Mouse (Mus musculus): ENCODE results near the gene Rhov. TPM values are rescaled to one million over a fixed set of nuclear protein-coding genes. Genes with fewer than 3 reads are reported as not detected.

Gene Rhov
- polyA plus RNA-seq, 1 experiment from 2014 or later: 0.16 TPM

- Histone ChIP-seq H3K4me2 (peak overlapping the region; percentile 78), H3K4me3 (replicated peaks) (peak overlapping the region; percentile 48), H3K9me3 (replicated peaks) (no peaks in the 10 kb centered on the region), H3K4me1 (replicated peaks) (peaks cover 75% of the 10 kb centered on the region), H3K9ac (peak overlapping the region; percentile 61), H3K27me3 (no peaks in the 10 kb centered on the region), H3K36me3 (peaks cover 29% of the 10 kb centered on the region), H3K27ac (peak overlapping the region; percentile 76)
- peak; percentile 2; the same call in 1 of the 2 replicates for ATAC-seq (ENCODE audit: low read depth)
- DNase-seq: no peak
- WGBS (ENCODE audit: insufficient replicate concordance): 17% methylated on average over 7 of the region's 7 CpGs
Observed at GRCm38 (mm10) chr2:119300819-119301493, 29.9 kb upstream of the Rhov start.

- peaks cover 68% of the 10 kb centered on the region for H3K4me1 ChIP-seq (replicated peaks)
- ATAC-seq (ENCODE audit: low read depth) (peak; percentile 89), DNase-seq (peak; percentile 81)
- peak overlapping the region; percentile 78 for H3K4me2 ChIP-seq
- peaks cover 34% of the 10 kb centered on the region for H3K36me3 ChIP-seq
- WGBS (ENCODE audit: insufficient replicate concordance): 0% methylated on average over 15 of the region's 15 CpGs
- no peaks in the 10 kb centered on the region for H3K27me3 ChIP-seq
- H3K9me3 ChIP-seq (replicated peaks): no peaks in the 10 kb centered on the region
- H3K27ac ChIP-seq: peak overlapping the region; percentile 76
- H3K4me3 ChIP-seq (replicated peaks): peak overlapping the region; percentile 48
- peak overlapping the region; percentile 61 for H3K9ac ChIP-seq
Observed at GRCm38 (mm10) chr2:119299981-119300818, 29.1 kb upstream of the Rhov start.

- no peak overlapping the region for H3K27ac ChIP-seq
- DNase-seq (no peak), ATAC-seq (ENCODE audit: low read depth) (no peak)
- no peaks in the 10 kb centered on the region for H3K9me3 ChIP-seq (replicated peaks)
- peaks cover 47% of the 10 kb centered on the region for H3K36me3 ChIP-seq
- H3K9ac ChIP-seq: peak overlapping the region; percentile 22; the same call in 1 of the 2 replicates
- 76% methylated on average over 2 of the region's 2 CpGs for WGBS (ENCODE audit: insufficient replicate concordance)
- H3K4me3 ChIP-seq (replicated peaks): no peak overlapping the region
- no peaks in the 10 kb centered on the region for H3K27me3 ChIP-seq
- H3K4me1 ChIP-seq (replicated peaks): peaks cover 54% of the 10 kb centered on the region
- no peak overlapping the region for H3K4me2 ChIP-seq
Observed at GRCm38 (mm10) chr2:119298839-119299238, 27.8 kb upstream of the Rhov start.

GRCm38 (mm10) chr2:119298330-119298729 is 27.3 kb upstream of the Rhov start:
- Histone ChIP-seq H3K27ac (no peak overlapping the region), H3K9me3 (replicated peaks) (no peaks in the 10 kb centered on the region), H3K4me1 (replicated peaks) (peaks cover 49% of the 10 kb centered on the region), H3K4me3 (replicated peaks) (no peak overlapping the region), H3K9ac (no peak overlapping the region; the same call in 1 of the 2 replicates), H3K27me3 (no peaks in the 10 kb centered on the region), H3K4me2 (no peak overlapping the region), H3K36me3 (peaks cover 52% of the 10 kb centered on the region)
- DNase-seq (peak; percentile 49), ATAC-seq (ENCODE audit: low read depth) (no peak)
- 33% methylated on average over 5 of the region's 5 CpGs for WGBS (ENCODE audit: insufficient replicate concordance)

DNA sequence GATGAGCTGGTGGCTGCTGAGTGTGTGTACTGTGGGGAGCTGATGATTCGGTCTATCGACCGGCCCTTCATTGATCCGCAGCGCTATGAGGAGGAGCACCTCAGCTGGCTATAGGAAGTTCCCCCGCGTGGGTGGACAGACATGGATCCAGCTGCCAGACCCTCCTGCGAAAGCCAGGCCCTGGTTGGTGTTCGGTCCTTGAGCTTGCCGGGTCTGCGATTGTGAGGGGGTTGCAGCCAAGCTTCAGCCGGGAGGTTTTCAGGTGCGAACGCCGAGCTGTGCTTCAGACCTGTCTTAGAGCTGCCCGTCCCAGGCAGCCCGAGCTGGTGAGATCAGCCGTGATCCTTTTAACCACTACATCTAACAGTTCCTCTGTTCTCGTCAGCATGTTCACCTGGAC is 26.4 kb upstream of the Rhov start:
- Histone ChIP-seq H3K9ac (no peak overlapping the region), H3K4me3 (replicated peaks) (no peak overlapping the region), H3K27me3 (no peaks in the 10 kb centered on the region), H3K27ac (no peak overlapping the region), H3K4me1 (replicated peaks) (peaks cover 41% of the 10 kb centered on the region), H3K4me2 (no peak overlapping the region), H3K36me3 (peaks cover 60% of the 10 kb centered on the region), H3K9me3 (replicated peaks) (no peaks in the 10 kb centered on the region)
- ATAC-seq (ENCODE audit: low read depth) (no peak), DNase-seq (no peak)
- WGBS (ENCODE audit: insufficient replicate concordance): 85% methylated on average over 19 of the region's 19 CpGs

DNA sequence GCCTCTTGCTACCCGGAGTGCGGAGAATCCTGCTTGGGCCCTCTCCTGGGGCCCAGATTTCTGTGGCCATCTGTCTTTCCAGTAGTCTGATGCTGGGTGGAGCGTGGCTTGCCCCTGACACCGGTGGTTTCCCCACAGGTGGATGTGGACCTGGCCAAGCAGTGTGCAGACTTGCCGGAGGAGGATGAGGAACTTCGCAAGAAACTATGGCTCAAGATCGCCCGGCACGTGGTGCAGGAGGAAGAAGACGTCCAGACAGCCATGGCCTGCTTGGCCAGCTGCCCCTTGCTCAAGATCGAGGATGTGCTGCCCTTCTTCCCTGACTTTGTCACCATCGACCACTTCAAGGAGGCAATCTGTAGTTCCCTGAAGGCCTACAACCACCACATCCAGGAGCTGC is 25.7 kb upstream of the Rhov start:
- H3K4me3 ChIP-seq (replicated peaks): no peak overlapping the region
- no peaks in the 10 kb centered on the region for H3K27me3 ChIP-seq
- H3K4me1 ChIP-seq (replicated peaks): peaks cover 33% of the 10 kb centered on the region
- no peak overlapping the region for H3K27ac ChIP-seq
- WGBS (ENCODE audit: insufficient replicate concordance): 84% methylated on average over 12 of the region's 12 CpGs
- no peaks in the 10 kb centered on the region for H3K9me3 ChIP-seq (replicated peaks)
- ATAC-seq (ENCODE audit: low read depth) (no peak), DNase-seq (no peak)
- H3K36me3 ChIP-seq: peaks cover 68% of the 10 kb centered on the region
- no peak overlapping the region for H3K9ac ChIP-seq
- no peak overlapping the region for H3K4me2 ChIP-seq

DNA sequence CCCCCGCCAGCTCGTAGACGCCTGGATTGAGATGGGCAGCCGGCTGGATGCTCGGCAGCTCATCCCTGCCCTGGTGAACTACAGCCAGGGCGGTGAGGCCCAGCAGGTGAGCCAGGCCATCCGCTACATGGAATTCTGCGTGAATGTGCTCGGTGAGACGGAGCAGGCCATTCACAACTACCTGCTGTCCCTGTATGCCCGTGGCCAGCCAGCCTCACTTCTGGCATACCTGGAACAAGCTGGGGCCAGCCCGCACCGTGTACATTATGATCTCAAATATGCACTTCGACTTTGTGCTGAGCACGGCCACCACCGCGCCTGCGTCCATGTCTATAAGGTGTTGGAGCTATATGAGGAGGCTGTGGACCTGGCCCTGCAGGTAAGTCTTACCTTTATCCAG is 23.3 kb upstream of the Rhov start:
- Histone ChIP-seq H3K4me2 (no peak overlapping the region), H3K27ac (no peak overlapping the region), H3K4me3 (replicated peaks) (no peak overlapping the region), H3K4me1 (replicated peaks) (peaks cover 19% of the 10 kb centered on the region), H3K9me3 (replicated peaks) (no peaks in the 10 kb centered on the region), H3K27me3 (no peaks in the 10 kb centered on the region), H3K36me3 (peaks cover 81% of the 10 kb centered on the region), H3K9ac (no peak overlapping the region)
- ATAC-seq (ENCODE audit: low read depth) (no peak), DNase-seq (no peak)
- WGBS (ENCODE audit: insufficient replicate concordance): 88% methylated on average over 18 of the region's 18 CpGs

DNA sequence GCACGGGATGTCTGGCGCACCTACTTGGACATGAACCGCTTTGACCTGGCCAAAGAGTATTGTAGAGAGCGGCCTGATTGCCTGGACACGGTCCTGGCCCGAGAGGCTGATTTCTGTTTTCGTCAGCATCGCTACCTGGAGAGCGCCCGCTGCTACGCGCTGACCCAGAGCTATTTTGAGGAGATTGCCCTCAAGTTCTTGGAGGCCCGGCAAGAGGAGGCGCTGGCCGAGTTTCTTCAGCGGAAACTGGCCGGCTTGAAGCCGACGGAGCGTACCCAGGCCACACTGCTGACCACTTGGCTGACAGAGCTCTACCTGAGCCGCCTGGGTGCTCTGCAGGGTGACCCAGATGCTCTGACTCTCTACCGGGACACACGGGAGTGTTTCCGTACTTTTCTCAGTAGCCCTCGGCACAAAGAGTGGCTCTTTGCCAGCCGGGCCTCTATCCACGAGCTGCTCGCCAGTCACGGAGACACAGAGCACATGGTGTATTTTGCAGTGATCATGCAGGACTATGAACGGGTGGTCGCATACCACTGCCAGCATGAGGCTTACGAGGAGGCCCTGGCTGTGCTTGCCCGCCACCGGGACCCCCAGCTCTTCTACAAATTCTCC is 22.8 kb upstream of the Rhov start:
- no peaks in the 10 kb centered on the region for H3K27me3 ChIP-seq
- H3K9ac ChIP-seq: no peak overlapping the region
- no peak overlapping the region for H3K4me2 ChIP-seq
- no peak overlapping the region for H3K4me3 ChIP-seq (replicated peaks)
- H3K27ac ChIP-seq: no peak overlapping the region
- peaks cover 76% of the 10 kb centered on the region for H3K36me3 ChIP-seq
- ATAC-seq (ENCODE audit: low read depth) (no peak), DNase-seq (no peak)
- no peaks in the 10 kb centered on the region for H3K9me3 ChIP-seq (replicated peaks)
- peaks cover 19% of the 10 kb centered on the region for H3K4me1 ChIP-seq (replicated peaks)
- 90% methylated on average over 34 of the region's 34 CpGs for WGBS (ENCODE audit: insufficient replicate concordance)

DNA sequence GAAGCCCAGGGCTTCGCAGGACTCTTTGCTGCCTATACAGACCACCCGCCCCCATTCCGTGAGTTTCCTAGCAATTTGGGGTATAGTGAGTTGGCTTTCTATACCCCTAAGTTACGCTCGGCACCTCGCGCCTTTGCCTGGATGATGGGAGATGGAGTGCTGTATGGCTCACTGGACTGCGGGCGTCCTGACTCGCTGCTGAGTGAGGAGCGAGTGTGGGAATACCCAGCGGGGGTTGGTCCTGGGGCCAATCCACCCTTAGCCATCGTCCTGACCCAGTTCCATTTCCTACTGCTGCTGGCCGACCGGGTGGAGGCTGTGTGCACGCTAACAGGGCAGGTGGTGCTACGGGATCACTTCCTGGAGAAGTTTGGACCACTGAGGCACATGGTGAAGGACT is 22.2 kb upstream of the Rhov start:
- Histone ChIP-seq H3K4me3 (replicated peaks) (no peak overlapping the region), H3K36me3 (peaks cover 71% of the 10 kb centered on the region), H3K4me2 (no peak overlapping the region), H3K27ac (no peak overlapping the region), H3K9me3 (replicated peaks) (no peaks in the 10 kb centered on the region), H3K27me3 (no peaks in the 10 kb centered on the region), H3K9ac (no peak overlapping the region), H3K4me1 (replicated peaks) (peaks cover 16% of the 10 kb centered on the region)
- no peak for DNase-seq
- 90% methylated on average over 17 of the region's 17 CpGs for WGBS (ENCODE audit: insufficient replicate concordance)
- ATAC-seq (ENCODE audit: low read depth): no peak

GRCm38 (mm10) chr2:119292852-119293251 is 21.8 kb upstream of the Rhov start:
- 81% methylated on average over 17 of the region's 17 CpGs for WGBS (ENCODE audit: insufficient replicate concordance)
- H3K4me3 ChIP-seq (replicated peaks): no peak overlapping the region
- H3K9me3 ChIP-seq (replicated peaks): no peaks in the 10 kb centered on the region
- H3K9ac ChIP-seq: no peak overlapping the region
- no peak overlapping the region for H3K4me2 ChIP-seq
- no peak for ATAC-seq (ENCODE audit: low read depth)
- H3K36me3 ChIP-seq: peaks cover 69% of the 10 kb centered on the region
- H3K27me3 ChIP-seq: no peaks in the 10 kb centered on the region
- peaks cover 21% of the 10 kb centered on the region for H3K4me1 ChIP-seq (replicated peaks)
- H3K27ac ChIP-seq: no peak overlapping the region
- no peak for DNase-seq

- Histone ChIP-seq H3K4me2 (no peak overlapping the region), H3K27me3 (no peaks in the 10 kb centered on the region), H3K9me3 (replicated peaks) (no peaks in the 10 kb centered on the region), H3K27ac (no peak overlapping the region), H3K36me3 (peaks cover 63% of the 10 kb centered on the region), H3K4me3 (replicated peaks) (no peak overlapping the region), H3K4me1 (replicated peaks) (peaks cover 25% of the 10 kb centered on the region), H3K9ac (no peak overlapping the region)
- no peak for DNase-seq
- no peak for ATAC-seq (ENCODE audit: low read depth)
- 78% methylated on average over 5 of the region's 5 CpGs for WGBS (ENCODE audit: insufficient replicate concordance)
Observed at GRCm38 (mm10) chr2:119292281-119292680, 21.2 kb upstream of the Rhov start.

Measured in liver, embryonic 13.5 days (tissue).